Mouse (Mus musculus) ovary, postnatal 10 days (tissue): ENCODE data around the gene 4930556J24Rik.
"Not testable (repeated sequence)": the region's sequence is repeated elsewhere in the genome, so short reads cannot be mapped to it uniquely, and the experiment has no call there.

ENCODE experiments used
- DNase-seq: peaks from one replicate; pipeline ENCODE4 v3.0.0; 2022; ENCODE audit warnings: low spot score

4930556J24Rik gene

DNA sequence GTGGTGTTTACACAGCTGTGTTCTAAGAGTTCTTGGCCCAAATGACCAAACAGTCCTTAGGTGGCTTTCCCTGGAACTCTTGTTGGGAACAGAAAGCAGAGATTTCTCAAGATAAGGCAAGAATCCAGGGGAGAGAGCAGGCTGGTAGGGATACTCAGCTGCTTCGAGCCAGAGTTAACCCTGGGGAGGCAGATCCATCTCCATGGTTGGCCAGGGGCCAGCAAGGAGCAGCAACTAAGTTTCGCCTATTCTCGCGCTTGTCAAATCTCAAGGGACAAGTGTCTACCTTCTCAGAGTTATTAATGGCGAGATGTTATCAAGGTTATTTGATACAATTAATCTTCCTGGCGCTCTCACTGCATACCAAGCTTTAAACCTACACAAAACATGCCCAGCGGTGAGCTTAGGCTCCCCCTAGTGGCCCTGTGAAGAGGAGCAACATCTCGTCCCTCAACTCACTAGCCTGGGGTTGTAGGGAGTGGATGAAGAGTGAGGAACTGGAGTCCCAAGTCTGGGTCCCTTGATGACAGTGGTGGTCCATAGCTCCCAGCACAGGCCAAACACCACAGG is 55.2 kb downstream of the 4930556J24Rik start:
- DNase-seq, result no peak

DNA sequence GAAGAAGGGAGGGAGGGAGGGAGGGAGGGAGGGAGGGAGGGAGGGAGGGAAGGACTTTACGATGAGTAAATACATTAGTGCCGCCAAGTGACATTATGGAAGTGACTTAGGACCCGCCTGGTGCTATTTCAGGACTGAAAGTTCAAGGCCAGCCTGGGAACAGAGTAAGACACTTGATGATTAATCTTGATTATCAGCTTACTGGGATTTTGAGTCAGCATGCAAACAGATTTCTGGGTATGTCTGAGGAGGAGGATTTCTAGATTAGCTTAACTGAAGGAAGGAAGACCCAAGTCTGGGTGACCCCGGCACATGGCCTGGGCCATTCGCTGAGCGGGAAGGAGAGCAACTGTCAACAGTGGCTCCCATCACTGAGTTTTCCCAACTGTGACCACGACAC is 56.1 kb downstream of the 4930556J24Rik start:
- DNase-seq, result no peak

DNA sequence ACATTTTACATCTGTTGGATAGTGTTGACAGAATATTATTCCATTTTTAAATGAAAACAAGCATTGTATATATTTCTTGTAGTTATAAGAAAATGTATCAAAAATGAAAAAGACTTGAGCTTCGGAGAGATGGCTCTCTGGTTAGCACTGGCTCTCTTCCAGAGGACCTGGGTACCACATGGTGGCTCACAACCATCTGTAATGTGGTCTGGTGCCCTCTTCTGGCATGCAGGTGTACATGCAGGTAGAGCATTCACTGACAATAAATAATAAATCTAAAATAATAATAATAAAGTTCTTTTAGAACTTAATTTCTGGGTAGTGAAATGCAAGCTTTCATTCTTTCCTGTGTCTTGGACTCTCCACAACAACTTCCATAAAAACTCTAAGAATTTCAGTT is 57.8 kb downstream of the 4930556J24Rik start:
- no peak for DNase-seq

DNA sequence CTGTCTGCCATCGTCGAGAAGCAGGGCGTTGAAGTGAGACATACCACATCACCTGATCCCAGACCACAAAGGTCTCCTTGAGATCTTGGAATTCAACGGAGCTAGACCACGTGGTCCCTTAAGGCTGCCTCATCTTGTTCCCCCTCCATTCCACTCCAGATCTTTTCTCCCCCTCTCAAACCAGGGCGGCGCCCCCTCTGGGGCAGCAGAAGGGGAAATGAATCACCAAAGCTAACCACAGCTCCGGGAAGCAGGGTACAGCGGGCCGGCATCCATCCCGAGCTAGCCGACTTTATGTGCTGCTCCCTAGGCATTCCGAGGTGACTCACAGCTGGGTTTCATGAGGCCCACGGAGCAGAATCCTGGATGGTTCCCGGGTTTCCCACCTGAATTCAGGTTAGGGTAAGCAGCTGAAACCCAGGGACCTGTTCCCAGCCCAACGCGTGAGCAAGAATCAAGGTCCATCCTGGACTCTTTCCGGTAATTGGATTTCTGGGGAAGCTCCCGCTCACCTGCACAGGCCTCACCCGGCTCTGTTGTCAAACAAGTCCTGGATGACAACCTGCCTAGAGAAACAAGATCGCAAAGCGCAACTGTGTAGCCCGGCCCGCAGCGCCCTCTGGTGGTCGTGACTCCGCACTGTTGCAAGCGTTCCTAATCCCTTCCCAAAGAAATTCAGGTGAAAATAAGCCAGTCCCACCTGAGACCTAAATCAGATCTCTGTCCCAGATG is 62.3 kb downstream of the 4930556J24Rik start, which contains the start of gene Slc35e4:
Gene Slc35e4 (minus strand): TSS at position 556 of the 732 bp plus-strand sequence.
- peak; percentile 78 for DNase-seq

DNA sequence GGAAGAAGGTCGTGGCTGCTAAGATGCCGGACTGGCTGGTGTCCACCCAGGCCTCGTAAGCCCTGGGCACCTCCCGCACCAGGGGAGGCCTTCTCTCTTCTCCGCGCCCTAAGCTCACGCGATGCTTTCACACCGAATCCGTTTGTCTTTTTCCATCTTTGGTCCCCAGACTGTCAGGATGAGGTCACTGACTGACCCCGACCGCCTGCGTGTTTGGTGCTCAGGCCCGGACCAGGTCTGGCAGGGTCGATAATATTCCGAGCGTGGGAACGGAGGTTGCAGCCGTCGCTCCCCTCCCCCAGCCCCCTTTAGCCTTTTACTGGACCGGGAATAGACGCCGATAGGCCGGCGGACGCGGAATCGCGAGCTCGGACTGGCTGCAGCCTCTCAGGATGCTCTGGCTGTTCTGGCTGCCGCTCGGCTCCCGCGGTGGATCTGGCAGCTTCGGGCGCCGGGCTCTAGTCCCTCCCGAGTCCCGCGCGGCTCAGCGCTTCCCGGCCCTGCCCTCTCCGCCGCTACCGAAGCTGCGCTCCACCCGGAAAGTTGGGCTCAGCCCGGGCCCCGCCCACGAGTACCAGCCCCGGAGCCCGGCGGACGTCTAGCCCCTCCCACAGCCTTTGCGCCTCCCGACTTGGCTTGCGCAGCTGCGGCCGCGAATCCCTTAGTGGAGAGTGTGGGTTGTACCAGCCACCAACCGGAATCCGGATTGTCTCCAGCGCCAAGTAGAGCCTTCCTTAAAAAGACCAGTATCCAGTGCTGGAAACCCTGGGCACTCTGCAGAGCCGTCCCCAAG is 63.1 kb downstream of the 4930556J24Rik start:
- DNase-seq, result peak; percentile 72

DNA sequence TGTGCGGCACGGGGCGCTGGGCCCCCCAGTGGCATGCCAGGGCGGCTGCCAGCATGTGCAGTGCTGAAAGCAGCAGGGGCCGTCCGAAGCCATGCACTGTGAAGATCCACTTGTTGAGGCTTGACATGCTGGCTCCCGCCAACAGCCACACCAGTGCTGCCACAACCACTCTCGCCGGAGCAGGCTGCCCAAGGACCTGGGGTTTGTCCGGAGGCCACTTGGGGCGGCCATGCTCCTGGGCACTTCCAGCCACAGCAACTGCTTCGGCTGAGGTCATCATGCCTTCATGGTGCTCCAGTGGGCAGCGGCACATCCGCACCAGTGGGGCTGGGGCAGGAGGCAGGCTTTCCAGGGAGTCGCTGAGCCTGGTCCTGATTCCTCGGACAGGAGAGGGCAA is 63.7 kb downstream of the 4930556J24Rik start:
- no peak for DNase-seq

DNA sequence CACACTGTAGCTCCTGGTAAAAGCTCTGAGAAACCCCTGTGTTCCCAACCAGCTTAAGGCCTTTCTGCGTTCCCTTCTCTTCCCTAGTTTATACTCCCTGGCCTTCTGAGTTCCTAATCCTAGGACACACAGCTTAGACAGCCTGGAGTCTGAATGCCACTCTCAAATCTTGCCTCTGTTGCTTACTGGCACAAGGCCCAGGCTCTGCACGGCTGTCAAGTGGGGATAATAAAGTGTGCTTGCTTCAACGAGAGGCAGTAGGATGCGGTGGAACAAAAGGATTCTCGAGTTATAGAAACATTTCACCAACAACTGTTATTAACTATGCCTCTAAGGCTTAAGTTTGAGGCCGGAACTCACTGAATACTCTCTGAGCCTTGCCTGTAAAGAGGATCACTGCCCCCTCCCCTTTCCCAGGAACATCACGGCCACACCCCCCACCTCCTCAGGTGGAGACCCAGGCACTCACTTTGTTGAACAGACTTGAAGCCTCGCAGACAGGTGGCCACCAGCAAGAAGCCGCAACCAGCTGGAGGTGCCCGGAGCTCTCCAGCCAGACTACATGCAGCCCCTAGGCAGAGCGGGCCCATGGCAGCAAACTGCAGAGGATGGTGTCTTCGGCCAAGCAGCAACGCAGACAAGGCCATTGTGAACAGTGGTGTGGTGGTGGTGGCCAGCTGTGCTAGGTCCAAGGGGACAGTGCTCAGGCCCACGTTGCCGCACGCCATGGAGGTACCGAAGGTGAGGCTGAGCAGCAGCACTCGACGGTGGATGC is 64.3 kb downstream of the 4930556J24Rik start:
- DNase-seq, result no peak

DNA sequence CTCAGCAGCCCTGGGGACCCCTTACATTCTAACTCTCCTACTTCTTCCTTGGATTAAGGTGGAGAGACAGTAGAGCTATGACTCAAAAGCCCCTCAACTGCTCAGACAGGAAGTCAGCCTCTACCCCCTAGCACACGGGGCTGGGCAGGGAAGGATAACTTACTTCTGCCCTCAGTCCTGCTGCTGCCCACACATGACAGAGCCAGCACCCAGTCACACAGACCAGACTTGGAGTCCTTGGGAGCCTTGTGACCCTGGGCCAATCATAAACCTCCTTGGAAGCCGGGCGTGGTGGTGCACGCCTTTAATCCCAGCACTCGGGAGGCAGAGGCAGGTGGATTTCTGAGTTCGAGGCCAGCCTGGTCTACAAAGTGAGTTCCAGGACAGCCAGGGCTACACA is 65.1 kb downstream of the 4930556J24Rik start:
- not testable (repeated sequence) for DNase-seq

DNA sequence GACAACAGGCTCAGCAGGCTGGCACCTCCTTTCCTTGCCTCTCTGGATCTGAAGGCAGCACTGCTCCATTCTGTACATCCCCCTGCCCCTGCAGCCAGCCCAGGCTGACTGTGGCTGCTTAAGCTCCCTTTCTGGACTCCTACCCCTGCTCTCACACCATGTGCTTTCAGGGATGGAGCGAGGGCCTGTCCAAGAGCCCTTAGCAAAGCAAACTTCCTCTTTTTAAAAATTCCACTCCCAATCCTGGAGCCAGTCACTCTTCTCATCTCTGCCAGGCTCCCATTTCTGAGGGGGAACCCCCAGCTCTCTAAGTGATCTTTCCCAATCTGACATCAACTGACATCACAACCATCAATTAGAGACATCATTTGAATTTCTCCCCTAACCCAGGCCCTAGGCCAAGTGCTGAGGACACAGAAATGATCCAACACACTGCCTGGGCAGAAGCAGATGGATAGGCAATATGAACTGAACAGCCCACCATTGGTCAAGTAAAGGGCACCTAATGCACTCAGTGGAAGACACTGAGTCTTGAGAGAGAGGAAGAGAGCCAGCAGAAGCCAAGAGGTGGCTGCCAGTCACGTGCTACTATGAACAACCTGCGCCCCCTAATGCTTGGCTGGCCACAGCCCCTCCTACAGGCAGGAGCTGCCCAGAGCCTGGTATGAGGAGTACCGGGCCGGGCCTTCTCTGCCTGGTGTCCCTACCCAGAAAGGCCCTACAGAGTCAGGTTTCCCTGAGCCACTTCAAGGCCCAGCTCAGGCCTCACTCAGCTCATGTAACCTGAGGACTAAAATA is 65.9 kb downstream of the 4930556J24Rik start:
- no peak for DNase-seq

DNA sequence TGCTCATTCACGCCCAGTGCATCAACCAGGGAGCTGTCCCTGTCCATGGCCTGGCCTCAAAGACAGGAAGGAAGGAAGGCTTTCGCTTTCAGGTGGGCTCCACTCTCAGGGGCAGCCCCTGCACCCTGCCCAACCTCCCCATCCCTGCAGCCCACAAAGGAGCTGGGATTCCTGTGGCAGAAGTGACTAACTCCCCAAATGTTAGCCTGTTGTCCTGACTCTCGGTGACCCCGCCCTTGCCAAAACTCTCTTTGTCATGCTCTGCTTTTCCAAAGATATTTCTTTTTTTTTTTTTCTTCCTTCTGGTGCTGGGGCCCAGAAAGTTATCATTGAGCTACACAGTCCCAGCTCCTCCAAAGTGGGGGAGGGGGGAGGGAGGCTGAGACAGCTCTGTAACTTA is 67.3 kb downstream of the 4930556J24Rik start:
- DNase-seq, result no peak

DNA sequence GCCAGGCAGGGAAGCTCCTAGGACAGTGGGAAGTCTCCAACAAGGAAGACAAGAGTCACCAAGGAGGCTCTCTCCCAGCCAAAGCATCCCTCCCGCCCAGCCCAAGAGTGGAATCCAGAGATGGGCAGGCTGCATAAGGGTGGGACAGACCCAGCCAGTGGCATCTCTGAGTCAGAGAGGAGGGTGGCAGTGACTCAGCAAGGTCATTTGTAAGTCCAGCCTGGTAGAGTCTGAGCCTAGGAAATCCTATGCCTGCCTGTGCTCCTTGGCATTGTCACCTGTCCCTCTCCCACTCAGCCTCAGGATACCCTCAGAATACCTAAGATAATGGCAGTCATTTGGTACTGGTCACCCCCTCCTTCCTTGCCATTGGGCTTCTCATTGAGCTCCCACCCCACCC is 71.1 kb downstream of the 4930556J24Rik start:
- DNase-seq, result no peak

DNA sequence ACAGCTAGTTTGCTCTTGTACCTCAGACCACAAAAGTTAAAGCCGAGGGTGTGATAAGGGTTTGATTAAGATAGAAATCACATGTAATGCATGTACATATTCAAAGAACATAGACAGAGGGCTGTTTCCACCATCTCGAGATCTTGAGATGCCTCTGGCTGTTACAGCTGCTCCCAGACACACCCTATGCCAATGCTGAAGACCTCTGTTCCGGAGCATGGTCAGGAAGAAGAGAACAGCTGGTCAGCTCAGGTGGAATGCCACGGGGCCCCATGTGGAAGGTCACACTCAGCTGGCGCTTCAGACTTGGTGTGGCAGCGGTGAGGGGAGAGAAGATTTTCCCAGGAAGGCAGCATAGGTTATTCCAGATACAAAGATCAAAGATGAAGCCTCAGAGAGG is 71.9 kb downstream of the 4930556J24Rik start:
- DNase-seq, result no peak

DNA sequence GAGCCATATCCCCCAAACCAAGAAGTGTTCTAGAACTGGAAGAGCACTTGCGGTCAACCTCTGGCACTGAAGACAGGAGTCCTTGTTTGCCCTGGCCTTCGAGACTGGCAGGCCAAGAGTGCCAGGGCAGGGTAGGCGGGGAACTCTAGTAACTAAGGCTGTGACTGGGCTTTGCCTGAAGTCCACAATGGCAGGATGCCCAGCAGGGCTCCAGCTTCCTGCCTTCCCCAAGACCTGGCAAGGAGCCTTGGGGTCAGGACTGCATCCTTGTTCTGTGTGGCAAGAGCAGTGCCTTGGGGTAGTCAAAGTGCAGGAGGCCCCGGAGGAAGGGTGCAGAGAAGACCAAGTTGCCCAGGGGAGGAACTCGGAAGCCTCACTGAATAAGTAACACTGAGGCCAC is 73.5 kb downstream of the 4930556J24Rik start:
- peak; percentile 24 for DNase-seq

DNA sequence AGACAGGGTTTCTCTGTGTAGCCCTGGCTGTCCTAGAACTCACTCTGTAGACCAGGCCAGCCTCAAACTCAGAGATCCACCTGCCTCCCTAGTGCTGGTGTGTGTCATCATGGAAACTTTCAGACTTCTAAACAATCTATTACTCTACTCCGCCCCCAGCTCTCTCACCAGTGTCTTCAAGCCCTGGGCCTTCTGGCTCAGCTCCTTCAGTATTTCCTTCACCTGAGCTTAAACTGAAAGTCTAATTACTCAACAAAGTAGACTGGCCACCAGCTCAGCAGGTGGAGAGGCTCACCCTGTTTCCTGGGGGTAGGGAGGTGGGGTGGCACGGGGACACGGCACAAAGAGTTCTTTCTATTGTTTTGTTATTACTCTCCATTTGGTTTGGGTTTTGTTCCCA is 74.1 kb downstream of the 4930556J24Rik start:
- DNase-seq, result no peak

DNA sequence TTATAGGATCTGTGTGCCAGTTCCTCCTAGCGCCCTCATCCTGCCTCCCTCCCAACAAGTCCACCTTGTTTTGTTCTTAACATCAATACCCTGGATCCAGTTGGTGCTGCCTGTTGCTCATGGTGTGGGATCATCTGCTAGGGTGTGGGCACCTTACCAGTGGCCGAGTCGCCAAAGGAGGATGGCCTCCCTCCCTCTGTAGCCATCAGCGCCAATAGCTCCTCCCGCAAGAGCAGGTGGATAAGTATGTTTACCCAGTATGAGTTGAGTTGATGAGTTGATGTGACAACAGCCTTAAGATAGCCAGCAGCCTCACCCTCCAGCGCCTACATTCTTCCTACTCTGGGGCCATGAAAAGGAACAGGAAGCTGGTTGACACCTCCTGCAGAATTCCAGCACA is 76.3 kb downstream of the 4930556J24Rik start:
- no peak for DNase-seq

DNA sequence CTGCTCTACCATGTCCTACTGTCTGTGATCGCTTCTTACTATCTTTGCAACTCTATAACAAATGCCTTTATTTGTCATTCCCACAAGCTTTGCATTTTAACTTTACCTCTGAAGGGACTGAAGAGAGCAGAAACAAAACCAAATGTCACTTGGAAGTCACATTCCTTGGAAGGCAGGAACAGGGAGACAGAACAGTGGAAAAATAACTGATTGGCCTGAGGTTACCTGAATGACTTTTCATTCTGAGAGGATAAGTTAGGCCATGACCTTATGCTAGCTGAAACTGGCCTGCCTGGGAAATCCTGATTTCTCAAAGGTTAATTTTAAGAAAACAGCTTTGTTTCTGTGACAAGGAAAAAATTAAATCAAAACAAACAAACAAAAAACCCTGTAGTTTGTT is 80.6 kb downstream of the 4930556J24Rik start:
- no peak for DNase-seq

DNA sequence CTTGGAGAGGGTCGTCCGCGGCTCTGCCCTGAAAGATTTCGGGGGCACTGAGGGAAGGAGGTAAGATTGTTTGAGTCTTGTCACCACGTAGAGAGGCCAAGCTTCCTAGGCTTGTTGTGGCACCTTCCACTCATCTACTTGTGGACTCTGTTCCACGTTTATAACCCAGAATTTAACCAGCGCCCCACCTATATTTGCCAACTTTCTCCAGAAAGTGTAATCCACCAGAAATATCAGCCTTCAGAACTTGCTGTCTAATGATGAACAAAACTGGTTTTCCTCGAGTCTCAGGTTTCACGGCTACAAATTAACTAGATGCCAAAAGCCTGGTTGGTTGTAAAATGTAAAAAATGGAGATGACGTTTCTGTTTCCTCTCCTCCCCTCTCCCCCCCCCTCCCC is 81.1 kb downstream of the 4930556J24Rik start:
- no peak for DNase-seq

DNA sequence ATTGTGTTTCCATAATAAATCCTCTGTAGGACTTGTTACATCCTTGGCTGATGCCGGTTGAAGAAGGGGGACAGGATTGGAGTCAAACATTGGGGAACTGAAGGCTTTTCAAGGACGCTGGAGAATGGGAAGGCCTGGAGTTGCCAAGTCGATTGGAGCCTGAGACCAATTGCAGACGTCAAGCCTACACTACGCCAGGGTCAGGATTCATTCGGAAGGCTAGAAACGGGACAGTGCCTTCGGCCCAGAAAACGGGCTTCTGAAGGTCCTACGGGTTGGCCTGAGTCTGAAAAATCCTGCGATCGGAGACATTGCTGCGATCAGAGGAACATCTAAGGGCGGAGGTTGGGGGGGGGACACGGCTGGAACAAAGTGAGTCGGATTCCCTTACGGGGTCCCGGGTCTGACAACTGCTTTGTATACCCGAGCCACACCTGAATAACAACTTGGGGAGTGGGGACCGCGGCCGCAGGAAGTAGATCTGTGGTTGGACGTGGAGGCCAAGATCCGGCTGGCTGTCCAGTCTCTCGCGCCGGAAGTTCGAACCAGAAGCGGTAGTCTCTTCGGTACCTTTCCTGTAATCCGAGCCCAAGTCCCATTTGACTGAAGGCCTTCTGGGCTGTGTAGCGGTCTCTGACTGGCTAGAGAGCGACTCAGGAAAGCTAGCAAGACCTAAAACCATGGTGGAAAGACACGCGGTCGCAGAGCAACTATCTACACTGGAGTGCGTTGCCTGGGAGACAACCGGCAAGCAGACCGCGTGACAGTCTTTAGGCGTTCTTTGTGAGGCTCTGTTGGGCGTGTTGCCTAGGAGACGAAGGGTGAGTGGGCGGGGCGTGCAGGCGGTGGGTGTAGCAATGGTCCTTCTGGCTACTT is 81.9 kb downstream of the 4930556J24Rik start, which contains the start of the genes 4921536K21Rik and Dusp18:
Gene 4921536K21Rik (minus strand): TSS at position 693 of the 876 bp plus-strand sequence.
Gene Dusp18 (plus strand): TSS at position 835 of the 876 bp plus-strand sequence.
- peak; percentile 70 for DNase-seq

DNA sequence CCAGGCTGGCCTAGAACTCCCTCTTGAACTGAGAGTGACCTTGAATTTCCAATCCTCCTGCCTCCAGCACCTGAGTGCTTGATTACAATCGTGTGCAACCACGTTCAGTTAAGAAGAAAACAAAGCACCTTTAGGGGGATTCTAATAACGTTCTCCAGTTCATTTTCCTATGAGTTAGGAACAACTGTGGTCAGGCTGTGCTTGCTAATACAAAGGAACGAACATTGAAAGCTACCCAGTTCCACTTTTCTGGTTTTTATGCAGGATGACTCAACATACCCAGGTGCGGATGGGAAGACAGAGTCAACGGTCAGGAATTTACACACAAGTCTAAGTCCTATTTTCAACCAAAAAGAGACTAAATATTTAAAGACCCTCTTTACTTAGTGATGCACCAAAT is 82.6 kb downstream of the 4930556J24Rik start:
- no peak for DNase-seq
